Mouse (Mus musculus) forebrain, embryonic 11.5 days (tissue): Measurements from ENCODE around the gene Mmel1. TPM values are rescaled to one million over a fixed set of nuclear protein-coding genes. Genes with fewer than 3 reads are reported as not detected.
A peak's percentile ranks its signal among the peaks of the same experiment; 100 is the strongest.

ENCODE experiments used
- ATAC-seq: fragments of 200-750 bp; cut with Nextera tagmentation; replicated peaks from 2 replicates; pipeline ENCODE4 v1.8.0; 2017; ENCODE audit warnings: moderate TSS enrichment; ENCODE audit not compliant: low FRiP score
- DNase-seq: peaks from one replicate; pipeline ENCODE4 v3.0.0-alpha.2; 2017; ENCODE audit warnings: low spot score
- H3K27ac ChIP-seq: fragments of 300-500 bp; sonication (generic); 2 replicates; pipeline ENCODE4 v1.5.1; 2014; ENCODE audit warnings: low read depth, low read length
- H3K27me3 ChIP-seq: fragments of 300-500 bp; sonication (generic); 2 replicates; pipeline ENCODE4 v1.6.1; 2014; ENCODE audit warnings: mild to moderate bottlenecking, low read length, mixed read lengths; ENCODE audit not compliant: control insufficient read depth, insufficient read depth
- H3K36me3 ChIP-seq: fragments of 300-500 bp; sonication (generic); 2 replicates; pipeline ENCODE4 v1.6.1; 2014; ENCODE audit warnings: mild to moderate bottlenecking, low read length, moderate library complexity, mixed read lengths; ENCODE audit not compliant: control insufficient read depth, insufficient read depth
- H3K4me1 ChIP-seq: fragments of 300-500 bp; sonication (generic); replicated peaks from 2 replicates; pipeline ENCODE4 v1.6.1; 2014; ENCODE audit warnings: low read length, mixed read lengths; ENCODE audit not compliant: control insufficient read depth, insufficient read depth
- H3K4me2 ChIP-seq: fragments of 300-500 bp; sonication (generic); 2 replicates; pipeline ENCODE4 v1.6.1; 2014; ENCODE audit warnings: low read depth, mild to moderate bottlenecking, low read length, moderate library complexity, mixed read lengths; ENCODE audit not compliant: severe bottlenecking
- H3K4me3 ChIP-seq: fragments of 300-500 bp; sonication (generic); 2 replicates; pipeline ENCODE4 v1.5.1; 2014; ENCODE audit warnings: low read depth, low read length
- H3K9ac ChIP-seq: fragments of 300-500 bp; sonication (generic); 2 replicates; pipeline ENCODE4 v1.6.1; 2014; ENCODE audit warnings: low read length
- H3K9me3 ChIP-seq: fragments of 300-500 bp; sonication (generic); 2 replicates; pipeline ENCODE4 v1.6.1; 2016; ENCODE audit warnings: low read length, mixed read lengths; ENCODE audit not compliant: control insufficient read depth
- WGBS: fragments of 180-500 bp; shearing (Covaris S2); extraction: QIAGEN DNeasy Blood & Tissue Kit; methylation state at CpG from one replicate; pipeline ENCODE4 v1.1.7; 2014; 5-methylcytosine and 5-hydroxymethylcytosine counted together
- polyA plus RNA-seq: library from polyadenylated mRNA; unstranded; fragments of >200 nt; fragmentation: Nextera tagmentation; extraction: Ambion mirVana; gene quantifications from 2 replicates; pipeline ENCODE4 v1.2.1, GENCODE M21; 2014

Mmel1 gene
- polyA plus RNA-seq, 1 experiment from 2014 or later: 0.21 TPM

DNA sequence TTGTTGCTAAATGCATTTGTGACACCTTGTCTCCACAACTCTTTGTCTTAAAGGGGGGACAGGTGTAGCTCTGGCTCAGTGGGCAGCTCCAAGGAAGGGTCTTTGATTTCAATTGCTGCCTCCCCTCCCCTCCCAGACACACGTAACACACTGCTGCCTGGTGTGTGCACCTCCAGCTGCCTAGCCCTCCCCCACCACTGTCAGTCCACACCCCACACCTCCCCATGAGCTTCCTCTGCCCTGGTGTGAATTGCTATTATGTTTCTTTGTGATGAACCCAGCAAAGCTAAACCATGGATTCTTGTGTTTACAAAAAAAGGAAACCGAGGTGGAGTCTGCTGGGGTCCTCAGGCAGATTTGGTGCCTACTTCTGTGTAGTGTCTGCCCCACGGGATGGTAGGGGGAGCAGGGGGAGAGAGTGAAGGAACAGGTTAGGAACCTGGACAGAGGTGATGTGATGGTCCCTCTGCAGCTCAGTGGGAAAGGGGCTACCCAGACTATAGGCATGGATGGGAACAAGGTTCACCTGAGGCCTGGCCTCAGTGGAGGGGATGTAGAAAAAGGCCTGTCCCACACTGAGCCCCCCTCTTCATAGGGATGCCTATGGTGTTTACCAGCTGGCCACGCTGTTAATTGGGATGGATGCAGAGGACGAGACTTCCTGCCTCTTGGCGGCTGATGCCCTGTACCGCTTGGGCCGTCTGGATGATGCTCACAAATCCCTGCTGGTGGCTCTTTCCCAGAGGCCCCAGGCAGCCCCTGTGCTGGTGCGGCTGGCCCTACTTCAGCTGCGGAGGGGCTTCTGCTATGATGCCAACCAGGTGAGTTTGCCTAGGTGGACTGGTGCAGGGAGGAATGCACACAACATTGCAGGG, 11.8 kb upstream of the Mmel1 start:
- Histone ChIP-seq H3K9ac (no peak overlapping the region), H3K4me3 (no peak overlapping the region), H3K27me3 (peaks cover 25% of the 10 kb centered on the region), H3K4me2 (no peak overlapping the region), H3K9me3 (no peaks in the 10 kb centered on the region), H3K4me1 (peaks cover 7% of the 10 kb centered on the region), H3K27ac (no peak overlapping the region), H3K36me3 (no peaks in the 10 kb centered on the region)
- ATAC-seq (no peak), DNase-seq (no peak)
- WGBS: 82% methylated on average over 10 of the region's 10 CpGs

GRCm38 (mm10) chr4:154858601-154859000, 10.8 kb upstream of the Mmel1 start:
- 78% methylated on average over 3 of the region's 3 CpGs for WGBS
- H3K27me3 ChIP-seq: peaks cover 23% of the 10 kb centered on the region

GRCm38 (mm10) chr4:154861967-154862366, 7.4 kb upstream of the Mmel1 start:
- H3K4me2 ChIP-seq: no peak overlapping the region
- no peak overlapping the region for H3K27ac ChIP-seq
- H3K36me3 ChIP-seq: no peaks in the 10 kb centered on the region
- peaks cover 3% of the 10 kb centered on the region; the same call in 1 of the 2 replicates for H3K4me1 ChIP-seq
- 0 out of 2 replicates have a peak, but pooled peaks cover 2% of the 10 kb centered on the region for H3K27me3 ChIP-seq
- H3K9ac ChIP-seq: no peak overlapping the region
- no peaks in the 10 kb centered on the region for H3K9me3 ChIP-seq
- 84% methylated on average over 5 of the region's 5 CpGs for WGBS
- ATAC-seq (no peak), DNase-seq (no peak)
- H3K4me3 ChIP-seq: no peak overlapping the region

More at GRCm38 (mm10) chr4:154858601-154859000, 10.8 kb upstream of the Mmel1 start:
- Histone ChIP-seq H3K4me2 (no peak overlapping the region), H3K4me3 (no peak overlapping the region), H3K9ac (no peak overlapping the region), H3K36me3 (no peaks in the 10 kb centered on the region), H3K9me3 (no peaks in the 10 kb centered on the region), H3K27ac (no peak overlapping the region), H3K4me1 (peaks cover 7% of the 10 kb centered on the region)
- ATAC-seq (no peak), DNase-seq (no peak)

GRCm38 (mm10) chr4:154863436-154863935, 5.9 kb upstream of the Mmel1 start:
- WGBS: 89% methylated on average over 3 of the region's 3 CpGs
- Histone ChIP-seq H3K27ac (no peak overlapping the region), H3K4me3 (no peak overlapping the region), H3K27me3 (peaks cover 2% of the 10 kb centered on the region; the same call in 1 of the 2 replicates), H3K4me2 (no peak overlapping the region), H3K9me3 (no peaks in the 10 kb centered on the region), H3K4me1 (peaks cover 3% of the 10 kb centered on the region; the same call in 1 of the 2 replicates), H3K9ac (no peak overlapping the region), H3K36me3 (no peaks in the 10 kb centered on the region)
- ATAC-seq (no peak), DNase-seq (no peak)

- 0 out of 2 replicates have a peak overlapping the region, but pooled peaks have one; percentile 32 for H3K27ac ChIP-seq
- H3K27me3 ChIP-seq: no peaks in the 10 kb centered on the region; the same call in 1 of the 2 replicates
- under 1% methylated on average over 18 of the region's 18 CpGs for WGBS
- H3K9ac ChIP-seq: peak overlapping the region; percentile 59
- peak overlapping the region; percentile 33 for H3K4me3 ChIP-seq
- peak overlapping the region; percentile 68 for H3K4me2 ChIP-seq
- H3K4me1 ChIP-seq: peaks cover 3% of the 10 kb centered on the region; the same call in 1 of the 2 replicates
- DNase-seq (peak; percentile 96), ATAC-seq (peak; percentile 93)
- no peaks in the 10 kb centered on the region for H3K36me3 ChIP-seq
- H3K9me3 ChIP-seq: no peaks in the 10 kb centered on the region
These were observed 5.1 kb upstream of the Mmel1 start for GRCm38 (mm10) chr4:154864271-154864771.

- H3K36me3 ChIP-seq: no peaks in the 10 kb centered on the region
- 87% methylated on average over 18 of the region's 18 CpGs for WGBS
- H3K4me3 ChIP-seq: no peak overlapping the region
- peak overlapping the region; percentile 68; the same call in 1 of the 2 replicates for H3K4me2 ChIP-seq
- no peak for ATAC-seq
- H3K9ac ChIP-seq: peak overlapping the region; percentile 59
- H3K27ac ChIP-seq: no peak overlapping the region
- no peaks in the 10 kb centered on the region for H3K9me3 ChIP-seq
- H3K4me1 ChIP-seq: peaks cover 3% of the 10 kb centered on the region; the same call in 1 of the 2 replicates
- DNase-seq: no peak
- peaks cover 2% of the 10 kb centered on the region; the same call in 1 of the 2 replicates for H3K27me3 ChIP-seq
These were observed 4.2 kb upstream of the Mmel1 start for GRCm38 (mm10) chr4:154864961-154865760.

GRCm38 (mm10) chr4:154866391-154866790, 3.0 kb upstream of the Mmel1 start:
- ATAC-seq: no peak
- no peak overlapping the region for H3K4me2 ChIP-seq
- no peak overlapping the region for H3K4me3 ChIP-seq
- no peak for DNase-seq
- no peaks in the 10 kb centered on the region for H3K36me3 ChIP-seq
- peaks cover 2% of the 10 kb centered on the region; the same call in 1 of the 2 replicates for H3K27me3 ChIP-seq
- no peak overlapping the region for H3K9ac ChIP-seq
- no peak overlapping the region for H3K27ac ChIP-seq
- peaks cover 4% of the 10 kb centered on the region for H3K4me1 ChIP-seq
- no peaks in the 10 kb centered on the region for H3K9me3 ChIP-seq
- 88% methylated on average over 5 of the region's 5 CpGs for WGBS

- WGBS: 82% methylated on average over 6 of the region's 6 CpGs
- no peak overlapping the region for H3K27ac ChIP-seq
- H3K27me3 ChIP-seq: peaks cover 2% of the 10 kb centered on the region; the same call in 1 of the 2 replicates
- H3K9me3 ChIP-seq: no peaks in the 10 kb centered on the region
- no peak overlapping the region for H3K4me3 ChIP-seq
- no peak overlapping the region for H3K9ac ChIP-seq
- no peak for DNase-seq
- no peaks in the 10 kb centered on the region for H3K36me3 ChIP-seq
- ATAC-seq: no peak
- no peak overlapping the region for H3K4me2 ChIP-seq
- peaks cover 7% of the 10 kb centered on the region for H3K4me1 ChIP-seq
These were observed 2.1 kb upstream of the Mmel1 start for GRCm38 (mm10) chr4:154867257-154867656.
